Mouse (Mus musculus) midbrain, embryonic 10.5 days (tissue): ENCODE measurements around the gene Steap3. TPM values are rescaled to one million over a fixed set of nuclear protein-coding genes. Genes with fewer than 3 reads are reported as not detected.

ENCODE experiments used
- DNase-seq: peaks from one replicate; pipeline ENCODE4 v3.0.0-alpha.2; 2017; ENCODE audit warnings: low spot score
- H3K27ac ChIP-seq: fragments of 300-500 bp; sonication (generic); replicated peaks from 2 replicates; pipeline ENCODE4 v1.5.1; 2016; ENCODE audit warnings: mild to moderate bottlenecking
- H3K27me3 ChIP-seq: fragments of 300-500 bp; sonication (generic); 2 replicates; pipeline ENCODE4 v1.6.1; 2016; ENCODE audit warnings: low read depth, mild to moderate bottlenecking; ENCODE audit not compliant: poor library complexity, severe bottlenecking
- H3K36me3 ChIP-seq: fragments of 300-500 bp; sonication (generic); 2 replicates; pipeline ENCODE4 v1.6.1; 2016; ENCODE audit warnings: mild to moderate bottlenecking, moderate library complexity
- H3K4me1 ChIP-seq: fragments of 300-500 bp; sonication (generic); 2 replicates; pipeline ENCODE4 v1.6.1; 2016
- H3K4me3 ChIP-seq: fragments of 300-500 bp; sonication (generic); 2 replicates; pipeline ENCODE4 v1.5.1; 2016; ENCODE audit warnings: mild to moderate bottlenecking, moderate library complexity
- H3K9me3 ChIP-seq: fragments of 300-500 bp; sonication (generic); replicated peaks from 2 replicates; pipeline ENCODE4 v1.6.1; 2016; ENCODE audit warnings: mild to moderate bottlenecking
- WGBS: fragments of 180-500 bp; shearing (Covaris S2); methylation state at CpG from one replicate; pipeline ENCODE4 v1.1.7; 2016; 5-methylcytosine and 5-hydroxymethylcytosine counted together
- polyA plus RNA-seq: library from polyadenylated mRNA; unstranded; fragments of >200 nt; fragmentation: Nextera tagmentation; extraction: Ambion mirVana; gene quantifications from 2 replicates; pipeline ENCODE4 v1.2.1, GENCODE M21; 2016

Steap3 gene
- polyA plus RNA-seq, 1 experiment from 2014 or later = 3.5 TPM

DNA sequence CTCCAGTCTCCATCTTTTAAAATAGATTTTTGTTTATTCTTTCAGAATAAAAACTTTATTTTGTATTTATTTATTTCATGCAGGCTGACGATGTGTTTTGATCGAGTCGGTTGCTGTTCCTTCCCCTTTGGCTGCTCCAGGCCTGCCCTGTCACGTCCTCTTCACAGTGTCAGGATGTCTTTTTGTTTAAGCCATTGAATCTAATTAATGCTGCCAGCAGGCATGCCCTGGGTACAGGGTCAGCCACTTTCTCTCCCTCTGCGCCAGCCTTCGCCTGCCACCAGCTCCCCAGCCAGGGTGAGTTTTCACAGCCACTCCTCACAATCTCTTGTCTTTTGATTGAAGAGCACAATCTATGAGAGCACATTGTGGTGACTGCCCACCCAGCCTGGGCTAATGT lies 51.7 kb downstream of the Steap3 start:
- H3K4me1 ChIP-seq = no peaks in the 10 kb centered on the region
- H3K9me3 ChIP-seq = no peaks in the 10 kb centered on the region
- WGBS = 72% methylated on average over 6 of the region's 6 CpGs
- H3K4me3 ChIP-seq = no peak overlapping the region
- H3K27me3 ChIP-seq = no peaks in the 10 kb centered on the region
- DNase-seq = no peak
- no peaks in the 10 kb centered on the region for H3K36me3 ChIP-seq
- no peak overlapping the region for H3K27ac ChIP-seq

DNA sequence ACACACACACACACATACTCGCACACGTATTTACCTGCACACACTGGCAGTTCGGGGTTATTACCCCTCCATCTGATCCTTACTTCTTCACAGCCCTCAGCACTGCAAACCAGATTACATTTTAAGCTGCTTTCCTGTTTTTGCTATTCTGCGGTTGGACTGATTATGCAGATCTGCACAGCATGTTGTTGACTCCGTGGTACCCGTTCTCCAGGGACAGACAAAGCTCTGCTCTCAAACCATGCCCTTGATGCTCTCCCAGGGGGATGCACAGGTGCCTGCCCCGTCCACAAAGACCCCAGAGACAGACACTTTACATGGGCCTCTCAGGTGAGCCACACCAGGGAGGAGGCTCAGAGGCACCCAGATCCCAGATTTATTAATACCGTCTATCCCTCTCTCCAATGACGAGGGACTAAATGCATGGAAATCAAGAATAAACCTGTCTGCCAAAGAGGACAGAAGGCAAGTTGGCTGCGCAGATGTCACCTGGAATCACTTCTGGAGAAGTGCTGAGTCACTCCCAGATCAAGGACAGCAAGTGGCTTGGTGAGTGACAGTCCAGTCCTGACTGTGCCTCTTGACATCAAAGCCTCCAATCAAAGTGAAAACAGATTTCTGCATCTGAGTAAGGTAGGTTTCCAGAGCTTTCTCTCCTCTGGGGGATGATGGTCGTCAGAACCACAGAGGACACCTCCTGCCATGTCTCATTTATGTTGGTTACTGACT lies 63.8 kb downstream of the Steap3 start:
- no peaks in the 10 kb centered on the region for H3K27me3 ChIP-seq
- H3K36me3 ChIP-seq = no peaks in the 10 kb centered on the region
- H3K4me3 ChIP-seq = no peak overlapping the region
- H3K27ac ChIP-seq = no peak overlapping the region
- WGBS = 84% methylated on average over 11 of the region's 11 CpGs
- H3K4me1 ChIP-seq = no peaks in the 10 kb centered on the region
- no peaks in the 10 kb centered on the region for H3K9me3 ChIP-seq
- DNase-seq = no peak

DNA sequence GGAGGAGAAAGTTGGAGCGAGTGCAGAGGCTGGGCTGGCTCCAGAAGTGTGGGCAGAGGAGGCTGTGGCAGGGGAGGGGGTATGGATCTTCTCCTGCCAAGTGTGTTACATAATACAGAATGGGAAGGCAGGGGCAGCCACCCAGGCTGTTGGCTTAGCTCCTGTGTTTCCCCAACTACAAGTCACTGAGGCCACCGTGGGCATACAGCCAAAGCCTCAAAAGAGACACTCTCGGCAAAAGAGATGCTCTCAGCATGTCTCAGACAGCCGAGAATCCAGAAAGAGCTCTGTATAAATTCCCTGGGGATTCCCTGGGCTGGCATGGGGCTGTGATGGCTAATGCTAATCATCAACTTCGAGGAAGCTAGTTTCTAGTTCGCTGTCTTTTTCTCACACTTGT lies 64.9 kb downstream of the Steap3 start:
- Histone ChIP-seq H3K36me3 (no peaks in the 10 kb centered on the region), H3K4me3 (no peak overlapping the region)
- 71% methylated on average over 6 of the region's 6 CpGs for WGBS

DNA sequence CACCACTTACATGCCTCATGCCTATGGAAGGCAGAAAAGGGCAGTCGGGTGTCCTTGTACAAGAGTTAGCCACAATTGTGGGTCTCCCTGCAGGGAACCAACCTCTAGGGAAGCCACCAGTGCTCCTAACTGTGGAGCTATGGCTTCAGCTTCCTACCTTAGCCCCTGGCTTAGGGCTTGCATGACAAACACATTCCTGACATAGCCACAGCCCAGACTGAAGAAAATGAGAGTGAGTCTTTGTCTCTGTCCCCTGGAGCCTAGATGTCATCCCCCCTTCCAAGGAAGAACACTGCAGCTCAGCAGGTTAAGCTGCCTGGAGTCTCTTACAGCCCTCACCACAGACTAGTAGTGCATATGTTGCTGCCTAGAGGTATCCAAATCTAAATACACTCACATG lies 67.7 kb downstream of the Steap3 start:
- Histone ChIP-seq H3K27me3 (no peaks in the 10 kb centered on the region), H3K27ac (no peak overlapping the region), H3K4me3 (no peak overlapping the region), H3K36me3 (no peaks in the 10 kb centered on the region), H3K4me1 (peaks cover 3% of the 10 kb centered on the region; the same call in 1 of the 2 replicates), H3K9me3 (no peaks in the 10 kb centered on the region)
- 31% methylated on average over 1 of the region's 1 CpGs for WGBS
- DNase-seq = no peak

More for the DNA sequence above, 64.9 kb downstream of the Steap3 start:
- no peak for DNase-seq
- Histone ChIP-seq H3K4me1 (no peaks in the 10 kb centered on the region), H3K9me3 (no peaks in the 10 kb centered on the region), H3K27ac (no peak overlapping the region), H3K27me3 (no peaks in the 10 kb centered on the region)

DNA sequence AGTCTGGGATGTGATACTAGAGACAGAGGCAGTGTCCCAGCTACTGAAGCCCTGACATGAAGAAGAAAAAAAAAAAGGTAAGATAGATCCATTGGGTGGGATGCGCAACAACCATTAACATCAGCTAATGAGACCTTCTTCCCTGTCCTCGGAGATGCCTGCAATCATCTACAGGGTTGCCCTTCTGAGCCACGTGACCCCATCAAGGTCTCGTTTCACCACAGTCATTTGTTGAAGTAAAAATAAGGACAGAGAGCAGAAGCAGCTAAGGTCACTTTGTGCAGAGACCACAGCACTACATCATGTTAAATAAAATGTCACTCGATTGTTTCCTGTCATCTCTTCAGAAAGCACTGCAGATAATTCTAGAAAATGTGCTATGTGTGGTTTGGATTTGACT lies 68.7 kb downstream of the Steap3 start:
- H3K9me3 ChIP-seq = no peaks in the 10 kb centered on the region
- H3K27ac ChIP-seq = no peak overlapping the region
- no peak overlapping the region for H3K4me3 ChIP-seq
- no peak for DNase-seq
- no peaks in the 10 kb centered on the region for H3K36me3 ChIP-seq
- H3K27me3 ChIP-seq = no peaks in the 10 kb centered on the region
- 90% methylated on average over 5 of the region's 5 CpGs for WGBS
- H3K4me1 ChIP-seq = peaks cover 3% of the 10 kb centered on the region; the same call in 1 of the 2 replicates

DNA sequence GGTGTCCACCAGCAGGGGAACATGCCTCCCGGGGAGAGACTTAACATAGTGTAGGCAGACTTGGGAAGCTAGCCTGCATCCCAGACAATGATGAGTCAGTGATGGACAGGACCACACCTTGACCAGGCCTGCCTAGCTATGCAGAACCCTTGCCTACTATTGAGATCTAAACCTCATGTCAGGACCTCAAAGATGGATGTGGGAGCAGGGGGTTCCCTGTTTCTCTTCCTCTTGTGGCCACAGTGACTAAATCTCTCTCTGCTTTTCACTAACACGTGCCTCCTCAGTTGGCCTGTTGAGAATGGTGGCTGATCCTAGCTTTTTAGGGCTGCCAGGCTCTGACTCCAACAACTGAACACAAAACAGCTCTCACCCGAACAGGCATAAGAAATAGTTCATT lies 70.0 kb downstream of the Steap3 start:
- WGBS = 56% methylated on average over 3 of the region's 3 CpGs

DNA sequence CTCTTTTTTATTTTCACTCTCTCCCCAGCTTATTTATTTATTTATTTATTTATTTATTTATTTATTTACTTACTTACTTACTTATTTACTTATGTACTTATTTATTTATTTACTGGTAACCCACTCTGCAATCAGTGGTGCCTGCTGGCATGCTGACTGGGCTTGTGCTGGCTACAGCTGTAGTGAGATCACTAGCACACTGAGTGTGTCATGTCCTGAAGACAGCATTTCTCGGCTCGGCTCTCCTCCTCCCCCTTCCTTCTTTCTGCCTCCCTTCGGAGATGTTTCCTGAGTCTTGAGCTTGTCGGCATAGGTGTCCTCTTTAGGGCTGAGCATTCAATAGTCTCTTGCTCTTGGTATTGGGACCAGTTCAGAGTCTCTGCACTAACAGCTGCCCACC lies 73.6 kb downstream of the Steap3 start:
- Histone ChIP-seq H3K36me3 (no peaks in the 10 kb centered on the region), H3K27me3 (no peaks in the 10 kb centered on the region), H3K9me3 (no peaks in the 10 kb centered on the region), H3K4me1 (peaks cover 9% of the 10 kb centered on the region; the same call in 1 of the 2 replicates), H3K27ac (no peak overlapping the region), H3K4me3 (no peak overlapping the region)
- no peak for DNase-seq
- WGBS = 87% methylated on average over 4 of the region's 4 CpGs

More for the DNA sequence above, 70.0 kb downstream of the Steap3 start:
- Histone ChIP-seq H3K4me3 (no peak overlapping the region), H3K4me1 (peaks cover 3% of the 10 kb centered on the region; the same call in 1 of the 2 replicates), H3K9me3 (no peaks in the 10 kb centered on the region), H3K27me3 (no peaks in the 10 kb centered on the region), H3K27ac (no peak overlapping the region), H3K36me3 (no peaks in the 10 kb centered on the region)
- no peak for DNase-seq

DNA sequence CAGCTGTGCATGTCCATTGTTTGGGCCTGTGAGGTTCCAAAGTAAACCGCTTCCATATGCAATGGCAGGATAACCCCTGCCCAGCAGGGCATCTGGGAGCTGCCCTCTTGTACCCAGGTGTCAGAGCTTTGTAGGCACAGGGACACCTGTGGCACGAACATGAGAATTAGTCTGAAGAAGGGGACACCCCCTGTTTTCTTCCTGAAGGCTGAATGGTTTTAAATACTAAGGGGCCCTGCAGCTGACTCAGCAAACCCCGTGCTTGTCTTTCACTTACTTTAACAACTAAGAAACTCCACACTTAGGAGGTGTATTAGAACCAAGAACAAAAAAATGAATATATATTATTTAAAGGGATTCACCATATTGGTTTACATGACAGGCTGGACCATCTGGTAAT lies 74.4 kb downstream of the Steap3 start:
- Histone ChIP-seq H3K27ac (no peak overlapping the region), H3K36me3 (no peaks in the 10 kb centered on the region), H3K27me3 (no peaks in the 10 kb centered on the region), H3K4me3 (no peak overlapping the region), H3K9me3 (no peaks in the 10 kb centered on the region), H3K4me1 (peaks cover 9% of the 10 kb centered on the region; the same call in 1 of the 2 replicates)
- WGBS = 42% methylated on average over 3 of the region's 3 CpGs
- DNase-seq = no peak

DNA sequence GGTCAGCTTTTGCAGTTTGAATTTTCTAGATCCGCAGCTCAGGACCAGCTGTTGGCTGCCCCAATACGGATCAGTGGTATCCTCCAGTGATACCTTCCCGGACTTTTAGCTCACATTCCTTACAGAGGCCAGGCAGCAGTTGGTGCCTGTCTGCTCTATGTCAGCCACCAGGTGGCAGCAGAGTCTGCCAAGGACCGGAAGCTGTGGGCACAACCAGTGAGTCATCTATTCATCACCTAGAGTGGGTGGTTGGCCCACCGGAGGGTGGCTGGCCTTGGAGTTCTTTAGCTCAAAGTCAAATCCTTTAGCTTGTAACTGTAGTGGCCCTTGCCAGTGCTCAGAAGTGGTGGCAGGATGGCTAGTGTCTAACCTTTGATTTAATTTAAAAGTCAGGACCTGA lies 75.3 kb downstream of the Steap3 start:
- 21% methylated on average over 5 of the region's 5 CpGs for WGBS
- Histone ChIP-seq H3K9me3 (no peaks in the 10 kb centered on the region), H3K27me3 (no peaks in the 10 kb centered on the region), H3K4me1 (peaks cover 8% of the 10 kb centered on the region; the same call in 1 of the 2 replicates), H3K36me3 (no peaks in the 10 kb centered on the region), H3K4me3 (no peak overlapping the region), H3K27ac (no peak overlapping the region)
- peak; percentile 76 for DNase-seq

DNA sequence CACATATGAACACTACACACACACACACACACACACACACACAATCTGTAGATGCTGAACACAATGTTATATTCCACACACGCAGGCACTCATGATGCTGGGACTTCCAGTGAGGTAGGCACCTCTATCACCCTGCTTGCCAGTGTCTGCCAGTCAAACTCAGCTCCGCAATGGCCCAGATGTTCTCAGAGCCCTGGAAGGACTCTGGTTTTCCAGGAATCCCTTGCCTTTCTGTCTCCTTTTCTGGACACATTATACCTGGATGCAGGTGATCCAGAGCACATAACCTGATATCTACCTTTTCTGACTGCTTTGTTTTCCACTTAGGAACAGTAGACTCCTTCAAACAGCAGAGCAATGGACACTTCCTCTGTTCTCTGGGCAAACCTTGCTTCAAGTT lies 75.8 kb downstream of the Steap3 start:
- Histone ChIP-seq H3K4me3 (no peak overlapping the region), H3K27me3 (no peaks in the 10 kb centered on the region), H3K4me1 (peaks cover 6% of the 10 kb centered on the region; the same call in 1 of the 2 replicates), H3K27ac (no peak overlapping the region), H3K36me3 (no peaks in the 10 kb centered on the region), H3K9me3 (no peaks in the 10 kb centered on the region)
- DNase-seq = no peak
- 84% methylated on average over 2 of the region's 2 CpGs for WGBS

DNA sequence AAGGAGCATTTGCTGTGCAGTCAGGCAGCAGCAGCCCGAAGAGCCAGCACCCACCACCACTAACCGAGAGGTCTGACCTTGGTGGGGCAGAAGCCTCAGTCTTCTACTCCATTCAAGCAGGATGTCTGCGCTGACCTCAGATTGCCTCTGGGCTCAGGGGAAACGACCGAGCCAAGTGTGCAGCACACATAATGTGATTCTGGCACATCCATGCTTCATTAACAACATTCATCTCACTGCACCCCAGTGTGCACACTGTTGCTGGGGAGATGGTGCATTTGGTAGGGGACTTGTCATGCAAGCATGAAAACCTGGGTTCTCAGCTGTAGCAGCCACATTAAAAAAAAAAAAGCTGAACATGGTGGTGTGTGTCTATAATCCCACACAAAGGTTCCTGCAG lies 76.6 kb downstream of the Steap3 start:
- H3K27ac ChIP-seq = no peak overlapping the region
- H3K4me3 ChIP-seq = no peak overlapping the region
- H3K27me3 ChIP-seq = no peaks in the 10 kb centered on the region
- DNase-seq = no peak
- H3K9me3 ChIP-seq = no peaks in the 10 kb centered on the region
- no peaks in the 10 kb centered on the region for H3K36me3 ChIP-seq
- 77% methylated on average over 5 of the region's 5 CpGs for WGBS
- peaks cover 6% of the 10 kb centered on the region; the same call in 1 of the 2 replicates for H3K4me1 ChIP-seq

DNA sequence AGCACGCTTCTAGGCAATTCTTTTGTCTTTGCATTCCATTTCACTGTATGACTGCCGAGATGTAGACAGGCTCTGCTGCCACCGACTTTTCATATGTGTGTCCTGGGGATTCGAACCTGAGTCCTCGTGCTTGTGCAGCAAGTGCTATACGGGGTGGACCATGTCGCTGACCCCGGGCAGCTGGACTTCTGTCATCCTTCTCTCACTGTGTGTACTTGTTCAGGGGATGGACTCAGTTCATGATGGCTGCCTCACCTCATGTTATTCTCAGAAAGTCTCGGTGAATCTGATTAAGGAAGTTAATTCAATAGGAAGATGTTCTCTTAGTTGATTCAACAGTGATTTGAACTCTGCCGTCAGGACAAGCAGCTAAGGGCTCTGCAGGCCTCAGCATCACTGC lies 78.9 kb downstream of the Steap3 start:
- Histone ChIP-seq H3K27ac (no peak overlapping the region), H3K36me3 (no peaks in the 10 kb centered on the region), H3K9me3 (no peaks in the 10 kb centered on the region), H3K27me3 (0 out of 2 replicates have a peak, but pooled peaks cover 2% of the 10 kb centered on the region), H3K4me1 (peaks cover 6% of the 10 kb centered on the region; the same call in 1 of the 2 replicates), H3K4me3 (no peak overlapping the region)
- no peak for DNase-seq
- WGBS = 87% methylated on average over 10 of the region's 10 CpGs

DNA sequence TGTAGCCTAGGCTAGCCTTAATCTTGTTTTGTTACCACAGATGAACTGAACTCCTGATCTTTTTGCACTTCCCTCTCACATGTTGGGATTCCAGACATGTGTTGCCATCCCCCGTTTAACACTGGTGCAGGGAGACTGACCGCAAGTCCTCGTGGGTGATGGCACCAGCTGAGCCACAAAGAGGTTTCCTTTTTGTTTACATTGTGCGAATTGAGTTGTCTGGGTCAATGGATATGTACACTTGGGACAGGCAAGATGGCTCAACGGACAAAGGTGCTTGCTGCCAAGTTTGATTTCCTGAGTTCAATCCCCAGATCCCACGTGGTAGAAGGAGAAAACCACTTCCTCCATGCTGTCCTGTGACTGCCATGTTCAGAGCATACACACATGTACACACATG lies 80.2 kb downstream of the Steap3 start:
- Histone ChIP-seq H3K9me3 (no peaks in the 10 kb centered on the region), H3K4me1 (peaks cover 9% of the 10 kb centered on the region; the same call in 1 of the 2 replicates), H3K27ac (no peak overlapping the region), H3K36me3 (no peaks in the 10 kb centered on the region), H3K4me3 (no peak overlapping the region), H3K27me3 (0 out of 2 replicates have a peak, but pooled peaks cover 3% of the 10 kb centered on the region)
- no peak for DNase-seq
- WGBS = 84% methylated on average over 6 of the region's 6 CpGs
